Mouse (Mus musculus) MEL (cell line): ENCODE results near the gene Nkiras2.

Experiments used
- GABPA ChIP-seq: IDR thresholded peaks from 2 replicates; pipeline ENCODE4 v1.6.1; 2012; ENCODE audit warnings: low read depth, mild to moderate bottlenecking, inconsistent platforms, low read length, improper control_type of control experiment, moderate library complexity
- POLR2A ChIP-seq, 2 experiments: IDR thresholded peaks; 2 replicates each; pipeline ENCODE4 v1.6.1; 2011 to 2012; ENCODE audit warnings: low read length in 2 of 2, mild to moderate bottlenecking in 2 of 2, control low read depth in 1 of 2, improper control_type of control experiment in 1 of 2, low read depth in 1 of 2, moderate library complexity in 1 of 2; ENCODE audit not compliant: control insufficient read depth in 1 of 2, insufficient read depth in 1 of 2, poor library complexity in 1 of 2
- USF1 ChIP-seq: IDR thresholded peaks from 2 replicates; pipeline ENCODE4 v1.6.1; 2014; ENCODE audit warnings: low read depth, mild to moderate bottlenecking, inconsistent platforms, low read length, improper control_type of control experiment, moderate library complexity

DNA sequence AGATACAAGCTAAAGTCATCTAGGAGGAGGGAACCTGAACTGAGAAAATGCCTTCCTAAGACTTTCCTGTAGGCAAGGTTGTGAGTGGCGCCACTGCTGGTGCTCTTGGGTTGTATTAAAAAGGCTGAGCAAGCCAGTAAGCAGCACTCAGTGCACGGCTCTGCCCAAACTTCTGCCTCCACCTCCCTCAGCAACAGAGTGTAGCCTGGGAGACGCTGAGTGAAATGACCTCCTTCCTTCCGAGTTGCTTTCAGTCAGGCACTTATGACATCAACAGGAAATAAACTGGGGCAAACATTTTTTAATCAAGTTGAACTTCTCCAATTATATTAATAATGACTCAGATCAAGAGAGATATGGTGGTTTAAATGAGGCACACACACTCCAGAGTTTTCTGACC is 10.2 kb upstream of the Nkiras2 start:
- no peak for TF ChIP-seq POLR2A (IDR thresholded peaks at IDR 0.05; ENCODE audit: control insufficient read depth in 1 of 2, insufficient read depth in 1 of 2, low read depth in 1 of 2, low read length in 2 of 2, poor library complexity in 1 of 2)
- no peak for TF ChIP-seq GABPA
- no peak for TF ChIP-seq USF1
